Mouse (Mus musculus) frontal cortex, postnatal 25 days (tissue): ENCODE results near the gene Immp2l.
"Not testable (repeated sequence)": the region's sequence is repeated elsewhere in the genome, so short reads cannot be mapped to it uniquely, and the experiment has no call there.

Experiments
- DNase-seq, 2 experiments: peaks; one replicate each; pipeline ENCODE4 v3.0.0; 2022; ENCODE audit warnings: low spot score in 2 of 2

Immp2l gene

DNA sequence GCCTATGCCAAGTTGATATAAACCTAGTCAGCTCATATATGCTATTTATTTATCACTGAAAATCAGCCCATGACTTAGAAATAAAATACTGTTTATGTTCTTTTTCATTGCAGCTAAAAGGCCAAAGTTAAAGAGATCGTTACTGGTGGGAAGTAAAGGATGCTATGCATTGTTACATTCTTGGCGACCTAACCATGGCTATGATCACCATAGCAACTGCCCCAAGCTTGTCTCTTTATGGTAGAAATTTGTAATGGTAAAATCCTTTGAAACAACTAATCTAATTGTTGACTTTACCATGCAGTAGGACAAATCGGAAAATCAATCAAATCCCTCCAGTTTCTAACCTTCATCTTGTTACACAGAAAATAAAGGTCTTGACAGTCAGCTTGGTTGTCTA lies 644.4 kb downstream of the Immp2l start:
- no peak for DNase-seq

DNA sequence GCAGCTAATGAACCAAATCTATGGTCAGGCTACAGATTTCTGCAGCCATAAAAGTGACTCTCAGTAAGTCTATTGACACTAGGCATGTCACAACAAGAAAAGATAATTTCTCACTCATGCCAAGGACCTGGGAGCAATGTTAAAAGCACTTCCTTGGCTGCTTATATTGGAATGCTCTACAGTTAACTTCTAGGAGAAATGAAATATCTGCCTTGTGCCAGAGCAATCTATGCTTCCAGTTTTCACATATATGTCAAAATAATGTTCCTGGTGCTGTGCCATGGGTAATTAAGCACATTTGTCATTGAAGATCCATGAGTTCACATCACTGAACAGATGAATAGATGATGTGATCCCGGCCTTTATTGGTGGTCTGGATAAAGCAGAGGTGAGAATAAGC lies 645.6 kb downstream of the Immp2l start:
- no peak for DNase-seq

DNA sequence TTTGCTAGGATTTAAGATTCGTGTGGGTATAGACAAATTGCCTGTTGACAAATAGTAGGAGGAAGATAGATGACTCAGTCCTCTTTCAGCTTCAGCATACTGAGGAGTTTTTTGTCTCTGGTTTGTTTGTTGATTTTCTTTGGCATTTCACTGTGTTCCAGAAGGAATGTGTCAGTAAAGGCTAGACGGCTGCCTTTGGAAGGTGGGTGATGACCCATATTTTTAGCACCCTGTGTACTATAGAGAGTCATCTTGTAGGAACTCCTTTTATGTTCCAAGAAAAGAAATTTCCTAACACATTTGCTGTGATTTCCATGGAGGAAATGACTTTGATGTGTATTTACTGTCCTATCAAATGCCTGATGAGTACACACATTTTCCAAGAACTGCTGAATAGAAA lies 651.0 kb downstream of the Immp2l start:
- DNase-seq: no peak

DNA sequence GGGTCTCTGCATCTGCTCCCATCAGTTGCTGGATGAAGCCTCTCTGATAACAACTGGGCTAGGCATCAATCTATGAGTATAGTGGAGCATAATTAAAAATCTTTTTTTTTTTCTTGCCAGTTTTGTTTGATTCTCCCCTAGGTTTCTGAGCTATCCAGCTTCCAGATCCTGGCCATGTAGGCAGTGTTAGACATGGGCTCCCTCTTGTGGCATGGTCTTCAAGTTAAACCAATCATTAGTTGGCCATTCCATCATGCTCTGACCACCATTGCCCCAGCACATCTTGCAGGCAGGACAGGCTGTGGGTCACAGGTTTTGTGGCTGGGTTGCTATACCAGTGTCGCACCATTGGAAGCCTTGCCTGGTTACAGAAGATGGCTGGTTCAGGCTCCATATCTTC lies 656.3 kb downstream of the Immp2l start:
- no peak for DNase-seq

DNA sequence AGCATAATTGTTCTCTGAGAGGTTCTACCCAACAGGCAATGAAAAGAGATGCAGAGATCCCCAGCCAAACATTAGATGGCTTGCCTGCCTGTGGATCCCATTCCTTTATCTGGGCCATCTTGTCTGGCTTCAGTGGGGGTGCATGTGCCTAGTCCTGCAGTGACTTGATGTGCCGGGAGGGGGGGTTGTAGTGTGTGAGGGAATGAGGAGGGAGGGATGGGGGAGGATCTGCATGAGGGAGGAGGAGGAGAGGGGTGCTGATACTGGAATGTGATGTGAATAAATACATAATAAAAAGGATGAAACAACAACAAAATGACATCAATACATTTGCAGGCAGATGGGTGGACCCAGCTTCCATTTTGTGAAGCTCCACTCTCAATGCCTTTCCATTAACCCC lies 658.3 kb downstream of the Immp2l start:
- DNase-seq: no peak

DNA sequence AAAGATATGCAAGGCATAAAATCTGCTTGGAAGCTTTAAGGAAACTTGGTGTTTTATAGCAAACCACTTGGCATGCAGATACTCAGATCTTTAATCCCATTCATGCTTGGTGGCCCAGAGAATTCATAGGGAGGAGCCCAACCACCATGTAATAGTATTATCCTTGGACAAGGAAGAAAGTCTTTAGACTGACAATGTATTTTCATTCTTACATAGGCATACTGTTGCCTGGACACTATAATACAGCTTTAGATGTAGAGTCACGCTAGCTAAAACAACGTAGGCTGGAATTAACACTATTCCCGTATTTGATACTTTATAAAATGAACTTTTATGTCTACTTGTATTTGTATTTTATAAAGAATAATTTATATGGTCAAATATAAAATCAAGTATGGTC lies 665.9 kb downstream of the Immp2l start:
- DNase-seq: no peak

DNA sequence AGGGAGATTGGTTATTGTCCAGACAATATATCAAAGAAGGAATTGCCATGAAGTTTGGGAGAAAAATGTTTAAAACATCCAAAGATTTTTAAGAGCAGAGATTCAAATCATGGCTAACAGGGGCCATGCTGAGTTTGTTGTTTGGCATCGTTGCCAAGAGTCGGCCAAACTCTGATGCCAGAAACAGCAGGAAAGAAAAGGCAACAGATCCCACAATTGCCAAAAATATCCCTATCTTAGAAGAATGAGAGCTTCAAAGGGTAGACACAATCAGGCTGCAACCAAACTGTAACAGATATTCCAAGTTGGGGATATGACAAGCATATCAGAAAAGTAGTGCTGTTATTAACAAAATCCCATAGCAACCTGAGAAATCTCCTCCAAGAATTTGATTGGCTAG lies 686.7 kb downstream of the Immp2l start:
- DNase-seq: no peak

DNA sequence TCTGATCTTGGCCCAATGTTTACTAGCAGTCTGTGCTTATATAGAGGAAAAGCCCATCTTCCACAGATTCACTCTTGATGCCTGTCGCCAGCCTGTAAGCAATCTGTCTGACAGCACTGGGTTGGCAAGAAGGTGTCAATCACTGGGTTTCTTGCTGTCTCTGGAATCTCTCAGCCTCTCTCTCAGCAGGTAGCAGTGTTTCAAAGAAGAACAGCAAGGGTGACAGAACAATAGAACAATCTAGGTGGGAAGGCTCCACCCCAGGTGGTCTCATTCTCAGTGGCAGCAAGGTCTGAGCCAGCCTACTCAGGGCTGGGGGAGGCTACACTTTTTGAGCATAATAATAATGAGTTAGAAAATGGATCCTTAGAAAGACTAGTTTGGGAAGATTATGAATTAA lies 693.1 kb downstream of the Immp2l start:
- DNase-seq: no peak

DNA sequence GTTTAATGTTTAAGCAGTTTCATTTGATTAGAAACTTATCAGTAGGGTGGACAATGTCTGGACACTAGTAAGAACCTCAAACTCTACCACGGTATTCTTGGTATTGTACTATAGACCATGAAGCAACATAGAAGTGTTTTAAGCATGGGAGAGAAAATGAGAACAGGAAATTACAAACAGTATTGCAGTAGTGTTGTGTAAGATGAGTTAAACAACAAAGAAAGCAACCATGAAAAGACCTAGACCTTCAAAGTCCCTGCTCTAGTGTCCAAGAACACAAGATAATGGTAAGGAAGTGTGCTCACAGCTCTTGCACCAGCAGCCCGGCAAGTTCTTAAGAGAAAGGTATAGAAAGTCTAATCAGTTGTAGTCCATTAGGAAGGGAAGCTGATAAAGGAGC lies 700.7 kb downstream of the Immp2l start:
- DNase-seq: no peak

DNA sequence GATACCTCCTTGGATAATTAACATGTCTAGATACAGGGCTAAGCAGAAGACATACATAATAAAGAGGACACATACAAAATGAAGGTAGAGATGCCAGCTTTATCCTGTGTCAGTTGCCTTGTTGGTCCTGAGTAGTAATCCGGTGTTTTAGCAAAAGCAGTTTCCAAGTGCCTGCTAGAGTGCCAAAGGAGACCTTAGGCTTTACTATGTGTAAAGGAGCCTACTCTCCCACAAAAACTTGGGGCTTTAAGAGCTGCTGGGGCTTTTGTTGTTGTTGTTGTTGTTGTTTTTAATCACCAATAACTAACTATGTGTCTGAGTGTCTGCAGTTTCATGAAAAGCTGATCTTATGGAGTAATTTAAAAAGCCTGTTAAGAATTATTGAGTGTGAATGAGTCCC lies 702.8 kb downstream of the Immp2l start:
- DNase-seq: no peak

DNA sequence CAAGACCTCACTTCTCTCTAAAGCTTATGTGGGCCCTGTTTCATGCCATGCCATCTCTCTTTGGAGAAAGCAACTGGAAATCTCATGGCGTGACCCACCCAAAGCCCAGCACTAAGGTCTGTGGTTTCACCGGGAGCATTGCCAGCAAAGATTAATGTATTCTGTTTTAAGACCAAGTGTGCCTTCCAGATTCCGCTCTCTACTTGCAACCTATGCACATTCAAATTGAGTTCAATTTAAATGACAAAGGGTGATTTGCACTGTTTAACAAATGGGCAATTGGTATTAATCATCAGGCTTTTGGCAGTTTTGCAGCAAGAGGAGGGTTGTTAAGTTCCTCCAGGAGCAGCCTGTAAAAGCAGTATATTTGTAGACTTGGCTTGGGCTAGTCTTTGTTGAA lies 703.3 kb downstream of the Immp2l start:
- DNase-seq: no peak

DNA sequence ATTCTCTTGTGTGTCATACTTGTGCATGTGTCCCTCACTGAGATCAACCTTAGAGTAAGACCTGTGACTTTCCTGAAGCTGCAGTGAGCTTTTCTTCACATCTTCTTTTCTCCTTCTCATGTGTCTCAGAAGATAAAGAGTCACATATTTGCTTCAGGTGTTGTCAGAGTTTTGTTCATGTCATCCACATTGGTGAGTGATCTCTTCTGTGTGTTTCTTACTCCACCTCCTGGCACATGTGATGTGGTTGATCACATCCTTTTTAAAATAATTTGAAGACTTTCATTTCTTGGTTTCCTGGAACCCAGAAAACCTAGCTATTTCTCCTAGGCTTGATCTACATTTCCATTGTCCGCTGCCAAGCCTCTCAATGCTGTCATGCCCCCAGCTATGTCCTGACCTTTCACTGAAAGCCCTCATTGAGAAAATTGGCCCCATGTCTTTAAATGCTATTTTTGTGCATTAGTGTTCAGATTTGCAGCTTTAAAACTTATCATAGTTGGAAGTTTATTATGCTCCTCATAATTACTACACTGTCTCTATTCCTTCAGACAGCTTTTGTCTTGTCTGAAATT lies 704.0 kb downstream of the Immp2l start:
- DNase-seq: no peak

DNA sequence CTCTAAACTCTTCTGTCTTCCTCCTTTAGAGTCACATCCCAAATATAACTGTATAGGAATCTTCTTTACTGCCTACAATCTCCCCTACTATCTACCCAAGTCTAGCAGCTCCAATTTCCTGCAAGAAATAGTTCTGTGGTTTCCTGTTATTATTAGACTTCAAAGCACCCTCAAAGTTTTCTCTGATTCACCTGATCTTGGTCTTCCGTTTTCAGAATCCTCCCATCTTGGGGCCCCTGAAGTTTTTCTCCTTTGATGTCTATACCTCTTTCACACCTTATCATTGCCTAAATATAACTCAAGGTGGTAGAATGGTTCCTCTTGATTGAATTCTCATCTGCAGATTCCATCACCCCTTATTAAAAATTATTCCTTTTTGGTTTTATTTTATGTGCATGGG lies 704.6 kb downstream of the Immp2l start:
- no peak for DNase-seq

DNA sequence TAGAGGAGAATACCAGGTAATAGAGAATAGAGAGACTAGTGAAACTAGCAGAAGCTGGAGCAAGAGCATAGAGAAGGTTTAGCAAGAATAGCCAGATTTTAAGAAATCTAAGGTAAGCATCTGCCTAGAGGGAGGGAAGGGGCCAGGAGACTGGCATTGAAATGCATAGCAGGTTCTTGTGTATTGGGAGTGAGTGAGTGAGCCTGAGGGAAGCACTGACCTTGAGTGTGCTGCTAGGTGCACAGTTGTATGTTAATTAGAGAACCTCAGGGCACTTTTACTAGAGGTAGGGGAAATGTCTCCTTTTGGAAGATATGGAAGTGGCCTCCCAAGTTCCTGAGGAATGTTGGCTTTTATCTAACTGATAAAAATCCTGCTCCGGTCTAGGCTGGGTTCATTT lies 705.9 kb downstream of the Immp2l start:
- DNase-seq: no peak

DNA sequence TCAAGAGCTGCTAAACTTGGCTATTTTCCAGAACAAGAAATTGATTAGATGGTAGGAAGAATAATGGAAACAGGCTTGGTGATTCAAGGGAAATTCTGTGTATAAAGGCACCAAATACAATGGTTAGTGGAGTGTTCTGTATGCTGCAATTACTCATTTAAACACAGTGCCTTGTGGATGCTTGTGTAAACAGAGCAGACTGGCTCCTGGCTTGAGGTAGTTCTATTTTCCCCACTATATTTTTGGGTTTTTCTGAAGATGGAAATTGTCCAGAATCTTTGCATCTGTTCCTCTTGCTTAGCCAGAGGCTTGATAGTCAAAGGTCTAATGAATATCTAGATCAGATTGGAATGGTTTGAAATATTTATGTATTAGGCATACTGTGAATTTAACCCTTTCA lies 709.3 kb downstream of the Immp2l start:
- DNase-seq: no peak

DNA sequence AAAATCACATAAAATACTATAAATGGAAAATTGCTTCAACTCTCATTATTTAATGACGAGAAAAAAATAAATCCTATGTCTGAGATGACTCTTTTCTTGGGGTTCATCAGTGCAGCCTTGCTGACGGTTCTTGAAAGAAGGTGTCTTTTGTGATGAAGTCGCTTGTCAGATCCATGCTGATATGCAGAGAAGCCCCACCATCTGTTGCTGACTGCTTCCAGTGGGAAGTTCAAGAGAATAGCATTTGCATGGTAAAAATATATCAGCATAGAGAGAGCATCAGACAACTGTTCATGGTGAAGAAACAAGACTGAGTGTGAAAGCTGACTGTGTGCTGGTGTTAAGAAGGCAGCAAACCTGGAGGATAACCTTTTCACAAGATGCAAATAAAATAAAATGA lies 719.0 kb downstream of the Immp2l start:
- DNase-seq: no peak

DNA sequence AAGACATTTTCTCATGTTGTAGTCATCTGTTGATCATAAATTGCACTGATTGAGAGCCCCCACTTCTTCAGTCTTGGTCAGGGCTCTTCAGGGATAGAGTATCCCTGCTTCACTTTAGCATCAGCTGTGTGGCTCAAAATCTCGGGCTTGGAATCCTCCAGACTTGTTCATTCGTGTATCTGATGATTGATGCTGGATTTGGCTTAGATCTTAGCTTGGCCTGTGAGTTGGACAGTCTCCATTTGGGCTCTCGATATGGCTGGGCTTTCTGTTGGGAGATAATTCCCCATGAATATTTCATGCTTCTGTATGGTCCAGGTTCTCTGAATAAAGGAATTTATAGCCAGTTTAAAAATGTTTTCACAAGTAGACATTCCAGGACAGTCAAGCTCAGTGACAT lies 739.5 kb downstream of the Immp2l start:
- no peak for DNase-seq

DNA sequence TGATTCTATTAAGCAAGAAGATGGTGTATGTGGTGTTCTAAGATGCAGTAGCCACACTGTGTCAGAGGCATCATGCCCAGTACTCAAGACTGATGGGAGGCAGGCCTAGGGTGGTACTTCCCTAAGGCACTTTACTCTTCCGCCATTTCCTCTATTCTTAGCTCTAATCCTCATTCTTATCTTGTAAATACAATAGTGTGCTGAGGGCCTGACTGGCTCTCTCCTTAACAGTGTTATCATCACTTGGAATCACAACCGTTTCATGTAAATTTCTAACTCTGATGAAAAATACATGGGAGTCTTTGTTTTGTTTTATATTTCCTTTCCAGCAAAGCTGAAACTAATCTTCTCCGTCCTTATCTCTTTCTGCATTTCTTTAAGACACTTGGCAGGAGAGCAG lies 750.1 kb downstream of the Immp2l start:
- no peak for DNase-seq

DNA sequence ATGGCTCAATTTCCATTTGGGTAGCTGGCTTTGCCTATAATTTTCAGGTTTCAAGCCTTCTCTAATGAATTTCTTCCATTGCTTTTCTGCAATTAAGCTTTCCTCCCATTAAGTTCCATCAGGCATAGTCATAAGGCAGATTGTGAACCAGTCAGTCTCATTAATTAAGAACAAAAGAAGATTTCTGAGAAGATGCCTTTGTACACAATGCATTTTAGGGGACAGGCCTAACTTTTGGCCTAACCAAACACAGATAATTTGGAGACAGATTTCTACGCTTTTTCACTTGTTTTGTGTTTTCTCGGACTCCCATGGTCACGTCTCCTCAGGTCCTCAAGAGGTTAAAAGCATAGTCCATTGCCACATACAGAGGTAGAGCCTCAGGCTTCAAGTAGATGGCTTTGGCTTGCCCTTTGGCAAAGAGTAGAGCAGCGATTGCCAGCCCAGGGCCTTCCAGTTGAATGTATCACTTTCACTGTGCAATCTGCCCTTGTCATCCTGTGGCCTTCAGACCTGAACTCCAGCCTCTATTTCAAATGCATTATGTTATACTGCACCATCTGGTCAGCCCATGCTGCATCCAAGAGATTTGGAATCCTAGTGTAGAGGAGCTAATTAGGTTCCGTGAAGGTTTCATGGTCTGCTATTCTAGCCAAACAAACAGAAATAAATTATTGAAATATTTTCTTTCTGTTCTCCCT lies 750.9 kb downstream of the Immp2l start:
- no peak for DNase-seq

DNA sequence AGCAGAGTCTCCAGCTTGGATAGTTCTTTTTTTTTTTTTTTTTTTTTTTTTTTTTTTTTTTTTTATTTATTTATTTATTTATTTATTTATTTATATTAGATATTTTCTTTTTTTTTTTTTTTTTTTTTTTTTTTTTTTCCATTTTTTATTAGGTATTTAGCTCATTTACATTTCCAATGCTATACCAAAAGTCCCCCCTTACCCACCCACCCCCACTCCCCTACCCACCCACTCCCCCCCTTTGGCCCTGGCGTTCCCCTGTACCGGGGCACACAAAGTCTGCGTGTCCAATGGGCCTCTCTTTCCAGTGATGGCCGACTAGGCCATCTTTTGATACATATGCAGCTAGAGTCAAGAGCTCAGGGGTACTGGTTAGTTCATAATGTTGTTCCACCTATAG lies 753.9 kb downstream of the Immp2l start:
- not testable (repeated sequence) for DNase-seq

DNA sequence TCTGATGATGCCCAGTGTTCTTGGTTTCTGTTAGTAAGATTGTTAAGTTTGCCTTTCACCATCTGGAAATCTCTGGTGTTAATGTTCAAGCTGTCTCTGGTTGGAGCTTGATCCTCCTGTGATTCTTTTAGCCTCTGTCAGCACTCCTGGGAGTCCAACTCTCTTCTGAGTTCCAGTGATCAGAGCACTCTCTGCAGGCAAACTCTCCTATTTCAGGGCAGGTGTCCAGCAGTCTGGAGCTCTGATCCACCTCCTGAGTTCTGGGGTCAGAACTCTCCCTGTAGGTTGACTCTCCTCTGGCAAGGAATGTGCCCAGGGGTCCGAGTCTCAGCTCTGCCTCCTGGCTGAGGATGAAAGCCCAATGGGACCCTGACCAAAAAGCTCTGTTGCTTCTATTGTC lies 769.8 kb downstream of the Immp2l start:
- not testable (repeated sequence) for DNase-seq

DNA sequence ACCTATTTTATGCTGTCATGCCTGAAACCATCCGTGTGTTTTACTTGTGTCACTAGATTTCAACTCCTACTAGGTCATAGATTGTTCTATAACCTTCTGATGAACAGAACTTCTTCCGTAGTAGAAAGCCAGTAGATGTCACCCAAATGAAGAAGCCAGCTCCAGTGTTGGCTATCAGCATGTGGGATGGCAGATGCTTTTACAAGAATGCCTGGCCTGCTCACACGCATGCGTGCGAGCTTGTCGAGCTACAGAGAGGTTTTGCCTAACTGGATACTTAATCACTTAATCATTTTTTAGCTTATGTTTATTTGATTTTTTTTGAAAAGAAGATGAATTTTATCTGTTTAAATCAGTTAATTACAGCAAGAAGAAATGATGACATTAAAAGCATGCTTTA lies 805.6 kb downstream of the Immp2l start:
- DNase-seq: no peak

DNA sequence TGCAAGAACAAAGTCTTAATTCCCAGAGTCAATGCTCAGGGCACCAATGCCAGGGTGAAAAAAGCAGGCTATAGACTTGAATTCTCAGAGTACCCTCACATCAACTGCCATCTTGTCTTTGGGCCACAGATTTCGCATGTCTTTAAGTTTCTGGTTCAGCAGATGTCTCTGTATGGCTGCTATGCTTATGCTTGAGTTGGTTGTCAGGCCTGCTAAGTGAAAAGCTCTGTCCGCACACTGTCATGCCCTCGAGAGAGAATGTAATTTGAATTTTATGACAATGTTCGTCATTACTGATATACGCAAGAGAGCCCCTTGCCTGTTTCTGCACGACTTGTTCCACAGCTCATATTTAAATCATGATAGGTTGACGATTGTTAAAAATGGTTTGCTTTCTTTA lies 807.8 kb downstream of the Immp2l start:
- DNase-seq: no peak

DNA sequence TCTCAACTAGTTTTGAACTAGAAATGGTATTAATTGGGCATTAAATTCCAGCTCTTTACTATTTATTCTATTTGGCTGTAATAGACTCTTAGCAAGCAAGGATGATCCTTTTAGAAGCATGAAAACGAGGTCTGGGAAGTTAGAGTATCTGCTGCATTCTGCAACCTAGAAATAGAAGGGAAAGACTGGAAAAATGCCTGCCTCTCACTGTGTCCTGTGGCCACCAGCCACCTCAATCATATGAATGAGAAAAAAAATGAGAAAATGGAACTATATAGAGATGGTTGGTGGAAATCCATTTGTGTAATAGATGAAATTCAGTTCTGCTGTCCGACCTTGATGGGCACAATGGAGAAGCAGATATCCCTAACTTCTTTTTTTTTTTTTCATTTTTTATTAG lies 810.8 kb downstream of the Immp2l start:
- DNase-seq: no peak
